ENCODE assay signal across 9 mouse cellular contexts in genomic region chr11:80385055-80385454, GRCm38 (mm10). TPM values are rescaled to one million over a fixed set of nuclear protein-coding genes. Genes with fewer than 3 reads are reported as not detected.
A peak's percentile ranks its signal among the peaks of the same experiment; 100 is the strongest.
DNase-seq lines count a peak whose midpoint lies in the region; ATAC-seq and TF ChIP-seq lines count a peak whose summit lies in the region.
"Had no signal": no experiment of that assay in that cellular context is flagged by ENCODE, and none has a peak within 500 bp of the region (broad histone marks: within the 10 kb centered on the region; RNA-seq: fewer than 3 reads in every experiment).

No protein-coding gene starts in this region.

- H3K27ac ChIP-seq in kidney, embryonic 16.5 days (ENCODE audit: low read length), result no peak overlapping the region
- H3K27ac ChIP-seq in embryonic facial prominence, embryonic 13.5 days, result no peak overlapping the region
- H3K27ac ChIP-seq in intestine, embryonic 14.5 days (ENCODE audit: low read depth), result no peak overlapping the region
- H3K27ac ChIP-seq in midbrain, postnatal 0 days (ENCODE audit: low read depth, low read length), result no peak overlapping the region

- peak overlapping the region; percentile 57 for H3K9ac ChIP-seq in kidney, embryonic 16.5 days (replicated peaks; ENCODE audit: low read length)
- H3K9ac ChIP-seq in embryonic facial prominence, embryonic 13.5 days, result peak overlapping the region; percentile 75
- peak overlapping the region; percentile 100 for H3K9ac ChIP-seq in intestine, embryonic 14.5 days (ENCODE audit: low read length)
- H3K9ac ChIP-seq in midbrain, postnatal 0 days (replicated peaks; ENCODE audit: low read length, poor library complexity, severe bottlenecking), result peak overlapping the region; percentile 46; the same call in 1 of the 2 replicates

- H3K4me1 ChIP-seq in kidney, embryonic 16.5 days (ENCODE audit: insufficient read depth, low read length), result peaks cover 22% of the 10 kb centered on the region
- peaks cover 21% of the 10 kb centered on the region for H3K4me1 ChIP-seq in embryonic facial prominence, embryonic 13.5 days
- H3K4me1 ChIP-seq in intestine, embryonic 14.5 days (replicated peaks; ENCODE audit: control insufficient read depth, insufficient read depth, low read length), result peaks cover 25% of the 10 kb centered on the region
- H3K4me1 ChIP-seq in midbrain, postnatal 0 days (ENCODE audit: insufficient read depth, low read length), result peaks cover 14% of the 10 kb centered on the region

- 35% methylated on average over 4 of the region's 4 CpGs for WGBS in kidney, embryonic 16.5 days
- WGBS in embryonic facial prominence, embryonic 13.5 days, result 59% methylated on average over 4 of the region's 4 CpGs
- WGBS in intestine, embryonic 14.5 days, result 38% methylated on average over 4 of the region's 4 CpGs
- WGBS in midbrain, postnatal 0 days, result 49% methylated on average over 4 of the region's 4 CpGs

- H3K27me3 ChIP-seq in kidney, embryonic 16.5 days (ENCODE audit: insufficient read depth, low read length), result no peaks in the 10 kb centered on the region
- H3K27me3 ChIP-seq in embryonic facial prominence, embryonic 13.5 days, result no peaks in the 10 kb centered on the region
- H3K27me3 ChIP-seq in intestine, embryonic 14.5 days (replicated peaks; ENCODE audit: control insufficient read depth, insufficient read depth, low read length), result no peaks in the 10 kb centered on the region
- no peaks in the 10 kb centered on the region for H3K27me3 ChIP-seq in midbrain, postnatal 0 days (ENCODE audit: insufficient read depth, low read length)

- no peaks in the 10 kb centered on the region for H3K9me3 ChIP-seq in kidney, embryonic 16.5 days (ENCODE audit: low read length)
- H3K9me3 ChIP-seq in embryonic facial prominence, embryonic 13.5 days, result no peaks in the 10 kb centered on the region
- H3K9me3 ChIP-seq in intestine, embryonic 14.5 days (ENCODE audit: control insufficient read depth, low read length), result no peaks in the 10 kb centered on the region
- no peaks in the 10 kb centered on the region for H3K9me3 ChIP-seq in midbrain, postnatal 0 days (ENCODE audit: low read length)

- TF ChIP-seq CTCF in midbrain, postnatal 0 days (IDR thresholded peaks at IDR 0.05), result no peak

- peak overlapping the region; percentile 70 for H3K4me2 ChIP-seq in kidney, embryonic 16.5 days (replicated peaks; ENCODE audit: low read depth, low read length)
- H3K4me2 ChIP-seq in embryonic facial prominence, embryonic 13.5 days, result peak overlapping the region; percentile 93
- peak overlapping the region; percentile 65 for H3K4me2 ChIP-seq in intestine, embryonic 14.5 days (ENCODE audit: low read length)
- peak overlapping the region; percentile 88 for H3K4me2 ChIP-seq in midbrain, postnatal 0 days (ENCODE audit: low read depth, low read length, poor library complexity, severe bottlenecking)

- no peak for ATAC-seq in kidney, embryonic 16.5 days (ENCODE audit: low FRiP score, low TSS enrichment)
- no peak for ATAC-seq in embryonic facial prominence, embryonic 13.5 days (ENCODE audit: insufficient number of reproducible peaks, insufficient read depth, low FRiP score, low TSS enrichment, low read depth)
- ATAC-seq in intestine, embryonic 14.5 days (replicated peaks; ENCODE audit: low FRiP score, low TSS enrichment, low read depth), result no peak
- no peak for ATAC-seq in midbrain, postnatal 0 days (ENCODE audit: low FRiP score)
- no peak for ATAC-seq in monocyte, adult 5-6 weeks (replicated peaks; ENCODE audit: insufficient number of reproducible peaks, low FRiP score, low TSS enrichment, poor library complexity, severe bottlenecking)

- peaks cover 25% of the 10 kb centered on the region for H3K36me3 ChIP-seq in kidney, embryonic 16.5 days (ENCODE audit: insufficient read depth, low read length)
- peaks cover 36% of the 10 kb centered on the region for H3K36me3 ChIP-seq in embryonic facial prominence, embryonic 13.5 days
- H3K36me3 ChIP-seq in intestine, embryonic 14.5 days (ENCODE audit: control insufficient read depth, insufficient read depth, low read length), result peaks cover 46% of the 10 kb centered on the region
- H3K36me3 ChIP-seq in midbrain, postnatal 0 days (ENCODE audit: insufficient read depth, low read length), result peaks cover 7% of the 10 kb centered on the region

- DNase-seq in kidney, adult 8-10 months, result no peak
- DNase-seq in intestine, embryonic 14.5 days (ENCODE audit: low spot score), result no peak
- no peak for DNase-seq in midbrain, postnatal 0 days (ENCODE audit: low spot score)
- DNase-seq in right cerebral cortex, postnatal 36 days (ENCODE audit: low spot score in 2 of 2), result no peak
- DNase-seq in left cerebral cortex, adult 11 months (ENCODE audit: low spot score), result no peak
- DNase-seq: kidney, postnatal 10 days had no signal

- H3K4me3 ChIP-seq in kidney, embryonic 16.5 days (ENCODE audit: low read length), result peak overlapping the region; percentile 94
- H3K4me3 ChIP-seq in embryonic facial prominence, embryonic 13.5 days, result peak overlapping the region; percentile 94
- peak overlapping the region; percentile 98 for H3K4me3 ChIP-seq in intestine, embryonic 14.5 days (ENCODE audit: low read depth, low read length)
- H3K4me3 ChIP-seq in midbrain, postnatal 0 days (ENCODE audit: low read depth, low read length), result peak overlapping the region; percentile 81

RNA-seq across cellular contexts. Expression of gene Zfp207, which starts 2.0 kb away (rescaled TPM):
- 234 and 255 TPM in 2 replicates for polyA plus RNA-seq in kidney, embryonic 16.5 days (2015; fragmentation: Nextera tagmentation; extraction: Ambion mirVana)
- polyA plus RNA-seq in embryonic facial prominence, embryonic 13.5 days (2015; fragmentation: Nextera tagmentation; extraction: Ambion mirVana), result 258 and 268 TPM in 2 replicates
- 223 and 250 TPM in 2 replicates for polyA plus RNA-seq in intestine, embryonic 14.5 days (2014; fragmentation: Nextera tagmentation; extraction: Ambion mirVana)
- total RNA-seq in midbrain, postnatal 0 days (2014; rRNA removed), result 243 and 245 TPM in 2 replicates
- polyA plus RNA-seq in midbrain, postnatal 0 days (2015; fragmentation: Nextera tagmentation; extraction: Ambion mirVana), result 131 and 147 TPM in 2 replicates
- 195 to 258 TPM (median 204 TPM) in 3 replicates for total RNA-seq in monocyte, adult 5-6 weeks (2017)

RNA-seq across cellular contexts. Expression of gene 5730455P16Rik, which starts 7.2 kb away (rescaled TPM):
- polyA plus RNA-seq in kidney, embryonic 16.5 days (2015; fragmentation: Nextera tagmentation; extraction: Ambion mirVana), result 15.4 and 19.7 TPM in 2 replicates
- 25.4 and 28.0 TPM in 2 replicates for polyA plus RNA-seq in embryonic facial prominence, embryonic 13.5 days (2015; fragmentation: Nextera tagmentation; extraction: Ambion mirVana)
- 17.3 and 20.0 TPM in 2 replicates for polyA plus RNA-seq in intestine, embryonic 14.5 days (2014; fragmentation: Nextera tagmentation; extraction: Ambion mirVana)
- total RNA-seq in midbrain, postnatal 0 days (2014; rRNA removed), result 25.2 and 32.4 TPM in 2 replicates
- 37.4 and 50.6 TPM in 2 replicates for polyA plus RNA-seq in midbrain, postnatal 0 days (2015; fragmentation: Nextera tagmentation; extraction: Ambion mirVana)
- 4.8 to 8.8 TPM (median 8.3 TPM) in 3 replicates for total RNA-seq in monocyte, adult 5-6 weeks (2017)

RNA-seq across cellular contexts. Expression of gene Psmd11, which starts 43.4 kb away (rescaled TPM):
- polyA plus RNA-seq in kidney, embryonic 16.5 days (2015; fragmentation: Nextera tagmentation; extraction: Ambion mirVana), result 321 and 327 TPM in 2 replicates
- 288 and 317 TPM in 2 replicates for polyA plus RNA-seq in embryonic facial prominence, embryonic 13.5 days (2015; fragmentation: Nextera tagmentation; extraction: Ambion mirVana)
- 275 and 293 TPM in 2 replicates for polyA plus RNA-seq in intestine, embryonic 14.5 days (2014; fragmentation: Nextera tagmentation; extraction: Ambion mirVana)
- 24.6 and 44.5 TPM in 2 replicates for total RNA-seq in midbrain, postnatal 0 days (2014; rRNA removed)
- polyA plus RNA-seq in midbrain, postnatal 0 days (2015; fragmentation: Nextera tagmentation; extraction: Ambion mirVana), result 259 and 278 TPM in 2 replicates
- 47.1 to 87.8 TPM (median 55.9 TPM) in 3 replicates for total RNA-seq in monocyte, adult 5-6 weeks (2017)

Comparison
In these comparisons a context has a peak if more than half of its experiments do, and no peak if none do; other contexts are left out.
1. H3K9ac ChIP-seq: peak in every context shown above with its lines; median percentile 100 in intestine, embryonic 14.5 days; 75 in embryonic facial prominence, embryonic 13.5 days; 57 in kidney, embryonic 16.5 days; 46 in midbrain, postnatal 0 days.